Mouse (Mus musculus) hindbrain, embryonic 11.5 days (tissue): ENCODE measurements around the gene Orm1. TPM values are rescaled to one million over a fixed set of nuclear protein-coding genes. Genes with fewer than 3 reads are reported as not detected.

Experiments
- ATAC-seq: fragments of 200-750 bp; cut with Nextera tagmentation; 2 replicates; pipeline ENCODE4 v1.8.0; 2017; ENCODE audit warnings: mild to moderate bottlenecking, moderate TSS enrichment, moderate library complexity; ENCODE audit not compliant: low FRiP score
- DNase-seq: peaks from one replicate; pipeline ENCODE4 v3.0.0-alpha.2; 2015; ENCODE audit warnings: low spot score
- H3K27ac ChIP-seq: fragments of 300-500 bp; sonication (generic); 2 replicates; pipeline ENCODE4 v1.5.1; 2014; ENCODE audit warnings: mild to moderate bottlenecking, low read depth, low read length
- H3K27me3 ChIP-seq: fragments of 300-500 bp; sonication (generic); 2 replicates; pipeline ENCODE4 v1.6.1; 2014; ENCODE audit warnings: mild to moderate bottlenecking, low read length, moderate library complexity, mixed read lengths; ENCODE audit not compliant: control insufficient read depth, insufficient read depth
- H3K36me3 ChIP-seq: fragments of 300-500 bp; sonication (generic); 2 replicates; pipeline ENCODE4 v1.6.1; 2014; ENCODE audit warnings: mild to moderate bottlenecking, low read length, moderate library complexity, mixed read lengths; ENCODE audit not compliant: control insufficient read depth, insufficient read depth
- H3K4me1 ChIP-seq: fragments of 300-500 bp; sonication (generic); replicated peaks from 2 replicates; pipeline ENCODE4 v1.6.1; 2014; ENCODE audit warnings: low read length, mixed read lengths; ENCODE audit not compliant: control insufficient read depth, insufficient read depth
- H3K4me2 ChIP-seq: fragments of 300-500 bp; sonication (generic); replicated peaks from 2 replicates; pipeline ENCODE4 v1.6.1; 2014; ENCODE audit warnings: mild to moderate bottlenecking, low read depth, low read length
- H3K4me3 ChIP-seq: fragments of 300-500 bp; sonication (generic); 2 replicates; pipeline ENCODE4 v1.5.1; 2014; ENCODE audit warnings: low read depth, low read length
- H3K9ac ChIP-seq: fragments of 300-500 bp; sonication (generic); 2 replicates; pipeline ENCODE4 v1.6.1; 2014; ENCODE audit warnings: low read depth, low read length
- H3K9me3 ChIP-seq: fragments of 300-500 bp; sonication (generic); 2 replicates; pipeline ENCODE4 v1.6.1; 2016; ENCODE audit warnings: low read length; ENCODE audit not compliant: control insufficient read depth
- WGBS: fragments of 180-500 bp; shearing (Covaris S2); extraction: QIAGEN DNeasy Blood & Tissue Kit; methylation state at CpG from one replicate; pipeline ENCODE4 v1.1.7; 2014; 5-methylcytosine and 5-hydroxymethylcytosine counted together
- polyA plus RNA-seq: library from polyadenylated mRNA; unstranded; fragments of >200 nt; fragmentation: Nextera tagmentation; extraction: Ambion mirVana; gene quantifications from 2 replicates; pipeline ENCODE4 v1.2.1, GENCODE M21; 2014

Gene Orm1
- polyA plus RNA-seq, 1 experiment from 2014 or later: not detected

- no peak for DNase-seq
- Histone ChIP-seq H3K4me3 (no peak overlapping the region), H3K9me3 (no peaks in the 10 kb centered on the region), H3K4me2 (no peak overlapping the region), H3K27ac (no peak overlapping the region), H3K36me3 (no peaks in the 10 kb centered on the region), H3K9ac (no peak overlapping the region), H3K27me3 (no peaks in the 10 kb centered on the region), H3K4me1 (no peaks in the 10 kb centered on the region)
- no peak for ATAC-seq
Observed at GRCm38 (mm10) chr4:63345261-63345660, 901 bp downstream of the Orm1 start.

GRCm38 (mm10) chr4:63346659-63347058 is 2.3 kb downstream of the Orm1 start:
- Histone ChIP-seq H3K27ac (no peak overlapping the region), H3K9me3 (no peaks in the 10 kb centered on the region), H3K4me2 (no peak overlapping the region), H3K9ac (no peak overlapping the region), H3K36me3 (no peaks in the 10 kb centered on the region), H3K27me3 (no peaks in the 10 kb centered on the region), H3K4me1 (no peaks in the 10 kb centered on the region), H3K4me3 (no peak overlapping the region)
- ATAC-seq (no peak), DNase-seq (no peak)
- WGBS: 86% methylated on average over 4 of the region's 4 CpGs

GRCm38 (mm10) chr4:63348524-63348923 is 4.2 kb downstream of the Orm1 start:
- 72% methylated on average over 6 of the region's 6 CpGs for WGBS
- Histone ChIP-seq H3K4me2 (no peak overlapping the region), H3K4me1 (no peaks in the 10 kb centered on the region), H3K9ac (no peak overlapping the region), H3K27ac (no peak overlapping the region), H3K27me3 (no peaks in the 10 kb centered on the region), H3K9me3 (no peaks in the 10 kb centered on the region), H3K36me3 (no peaks in the 10 kb centered on the region), H3K4me3 (no peak overlapping the region)
- ATAC-seq (no peak), DNase-seq (no peak)

GRCm38 (mm10) chr4:63355877-63356665 is 11.7 kb downstream of the Orm1 start, which contains the start of gene Orm3:
TSS of gene Orm3 (plus strand) at chr4:63356162.
- H3K9me3 ChIP-seq: no peaks in the 10 kb centered on the region
- no peaks in the 10 kb centered on the region for H3K36me3 ChIP-seq
- ATAC-seq: no peak
- H3K27ac ChIP-seq: no peak within 1 kb of the TSS
- WGBS: 79% methylated on average over 4 of the region's 4 CpGs
- H3K4me1 ChIP-seq: no peaks in the 10 kb centered on the region
- no peak for DNase-seq
- no peak within 1 kb of the TSS for H3K9ac ChIP-seq
- no peak within 1 kb of the TSS for H3K4me3 ChIP-seq
- H3K27me3 ChIP-seq: no peaks in the 10 kb centered on the region
- no peak within 1 kb of the TSS for H3K4me2 ChIP-seq

GRCm38 (mm10) chr4:63356981-63357570 is 12.7 kb downstream of the Orm1 start:
- H3K36me3 ChIP-seq: no peaks in the 10 kb centered on the region
- no peaks in the 10 kb centered on the region for H3K9me3 ChIP-seq
- H3K4me1 ChIP-seq: no peaks in the 10 kb centered on the region
- H3K27ac ChIP-seq: no peak overlapping the region
- DNase-seq: no peak
- no peak overlapping the region for H3K4me3 ChIP-seq
- no peaks in the 10 kb centered on the region for H3K27me3 ChIP-seq
- 55% methylated on average over 2 of the region's 2 CpGs for WGBS
- no peak for ATAC-seq
- H3K9ac ChIP-seq: no peak overlapping the region
- no peak overlapping the region for H3K4me2 ChIP-seq

GRCm38 (mm10) chr4:63359861-63360260 is 15.5 kb downstream of the Orm1 start:
- no peaks in the 10 kb centered on the region for H3K9me3 ChIP-seq

GRCm38 (mm10) chr4:63362150-63362549 is 17.8 kb downstream of the Orm1 start, which contains the start of gene Orm2:
TSS of gene Orm2 (plus strand) at chr4:63362449.
- no peak for DNase-seq
- H3K4me1 ChIP-seq: no peaks in the 10 kb centered on the region
- no peak within 1 kb of the TSS for H3K4me3 ChIP-seq
- H3K36me3 ChIP-seq: no peaks in the 10 kb centered on the region
- WGBS: 91% methylated on average over 5 of the region's 5 CpGs
- ATAC-seq: no peak
- no peak within 1 kb of the TSS for H3K4me2 ChIP-seq
- no peaks in the 10 kb centered on the region for H3K9me3 ChIP-seq
- no peak within 1 kb of the TSS for H3K9ac ChIP-seq
- no peaks in the 10 kb centered on the region for H3K27me3 ChIP-seq
- no peak within 1 kb of the TSS for H3K27ac ChIP-seq

More at GRCm38 (mm10) chr4:63359861-63360260, 15.5 kb downstream of the Orm1 start:
- Histone ChIP-seq H3K4me1 (no peaks in the 10 kb centered on the region), H3K4me3 (no peak overlapping the region), H3K36me3 (no peaks in the 10 kb centered on the region), H3K9ac (no peak overlapping the region), H3K4me2 (no peak overlapping the region), H3K27ac (no peak overlapping the region), H3K27me3 (no peaks in the 10 kb centered on the region)
- 77% methylated on average over 6 of the region's 6 CpGs for WGBS
- ATAC-seq: peak; percentile 36; the same call in 1 of the 2 replicates
- no peak for DNase-seq

GRCm38 (mm10) chr4:63368577-63368976 is 24.2 kb downstream of the Orm1 start:
- Histone ChIP-seq H3K36me3 (no peaks in the 10 kb centered on the region), H3K4me3 (no peak overlapping the region), H3K27me3 (no peaks in the 10 kb centered on the region), H3K4me1 (no peaks in the 10 kb centered on the region), H3K4me2 (no peak overlapping the region), H3K9ac (no peak overlapping the region), H3K9me3 (no peaks in the 10 kb centered on the region), H3K27ac (no peak overlapping the region)
- 13% methylated on average over 4 of the region's 4 CpGs for WGBS
- DNase-seq: peak; percentile 90
- peak; percentile 38 for ATAC-seq

- WGBS: 27% methylated on average over 7 of the region's 7 CpGs
- Histone ChIP-seq H3K9me3 (no peaks in the 10 kb centered on the region), H3K4me1 (no peaks in the 10 kb centered on the region), H3K4me2 (no peak overlapping the region), H3K27ac (no peak overlapping the region), H3K4me3 (no peak overlapping the region), H3K9ac (no peak overlapping the region), H3K36me3 (no peaks in the 10 kb centered on the region), H3K27me3 (no peaks in the 10 kb centered on the region)
- DNase-seq: no peak
- ATAC-seq: no peak
Observed at GRCm38 (mm10) chr4:63370897-63371296, 26.5 kb downstream of the Orm1 start.
